Mouse (Mus musculus) midbrain, embryonic 13.5 days (tissue): ENCODE data around the gene Alas2. TPM values are rescaled to one million over a fixed set of nuclear protein-coding genes. Genes with fewer than 3 reads are reported as not detected.

Experiments used
- microRNA-seq: library from miRNA; unstranded; fragments of <30 nt; microRNA quantifications from one replicate; pipeline ENCODE4, GENCODE M21; 2016
- polyA plus RNA-seq: library from polyadenylated mRNA; unstranded; fragments of >200 nt; fragmentation: Nextera tagmentation; extraction: Ambion mirVana; gene quantifications from 2 replicates; pipeline ENCODE4 v1.2.1, GENCODE M21; 2015

The Alas2 gene
- polyA plus RNA-seq, 1 experiment from 2014 or later, result 31.0 TPM

Small RNA genes within 50 kb of the gene (microRNA-seq; reads per million reads assigned to microRNA genes)
- not detected for gene Mir3620

Other genes starting within 250 kb of the Alas2 start
- 65.0 and 69.3 TPM in 2 replicates for gene Tmem29, start 88.2 kb upstream of the Alas2 start, polyA plus RNA-seq
- gene Pfkfb1, start 40.9 kb downstream of the Alas2 start, polyA plus RNA-seq, result 3.8 and 4.5 TPM in 2 replicates
- 22.0 and 22.3 TPM in 2 replicates for gene Apex2, start 42.5 kb downstream of the Alas2 start, polyA plus RNA-seq
- gene Tro, start 110.2 kb downstream of the Alas2 start, polyA plus RNA-seq, result 69.1 and 71.2 TPM in 2 replicates